Mouse (Mus musculus): ENCODE measurements at regions not wholly inside any gene's neighbourhood (a gene's known extent, or its start where the extent isn't known, plus 50 kb on each side); places are given as distances from the start of the nearest gene placed in this dataset.

GRCm38 (mm10) chr8:26443041-26443440 is 323.7 kb downstream of the Gm45692 start:
- DNase-seq (ENCODE audit: low spot score), result peak; percentile 71

GRCm38 (mm10) chr8:26443735-26444134 is 324.4 kb downstream of the Gm45692 start:
- no peak for DNase-seq (ENCODE audit: low spot score)

GRCm38 (mm10) chr8:26445991-26446390 is 326.7 kb downstream of the Gm45692 start:
- DNase-seq (ENCODE audit: low spot score), result no peak

GRCm38 (mm10) chr8:26447886-26448640 is 328.7 kb downstream of the Gm45692 start:
- DNase-seq (ENCODE audit: low spot score), result no peak

- no peak for DNase-seq (ENCODE audit: low spot score)
Measured at GRCm38 (mm10) chr8:26449291-26449690, 330.0 kb downstream of the Gm45692 start.

- no peak for DNase-seq (ENCODE audit: low spot score)
Measured at GRCm38 (mm10) chr8:26450543-26450942, 331.2 kb downstream of the Gm45692 start.

- DNase-seq (ENCODE audit: low spot score), result no peak
Measured at GRCm38 (mm10) chr8:26452976-26453573, 333.7 kb downstream of the Gm45692 start.

GRCm38 (mm10) chr8:26465346-26465745 is 346.0 kb downstream of the Gm45692 start:
- no peak for DNase-seq (ENCODE audit: low spot score)

- no peak for DNase-seq (ENCODE audit: low spot score)
Measured at GRCm38 (mm10) chr8:26468441-26468840, 349.1 kb downstream of the Gm45692 start.

- no peak for DNase-seq (ENCODE audit: low spot score)
Measured at GRCm38 (mm10) chr8:26469705-26470104, 350.4 kb downstream of the Gm45692 start.

- DNase-seq (ENCODE audit: low spot score), result no peak
Measured at GRCm38 (mm10) chr8:26471811-26472550, 352.6 kb downstream of the Gm45692 start.

- no peak for DNase-seq (ENCODE audit: low spot score)
Measured at GRCm38 (mm10) chr8:26484749-26485148, 365.4 kb downstream of the Gm45692 start.

GRCm38 (mm10) chr8:26487866-26488265 is 368.5 kb downstream of the Gm45692 start:
- DNase-seq (ENCODE audit: low spot score), result no peak

- DNase-seq (ENCODE audit: low spot score), result no peak
Measured at GRCm38 (mm10) chr8:26488590-26488989, 369.3 kb downstream of the Gm45692 start.

- DNase-seq (ENCODE audit: low spot score), result no peak
Measured at GRCm38 (mm10) chr8:26501196-26501813, 382.0 kb downstream of the Gm45692 start.

- DNase-seq (ENCODE audit: low spot score), result no peak
Measured at GRCm38 (mm10) chr8:26501814-26502572, 382.7 kb downstream of the Gm45692 start.

GRCm38 (mm10) chr8:26502772-26503171 is 383.4 kb downstream of the Gm45692 start:
- no peak for DNase-seq (ENCODE audit: low spot score)

- DNase-seq (ENCODE audit: low spot score), result no peak
Measured at GRCm38 (mm10) chr8:26503918-26504317, 384.6 kb downstream of the Gm45692 start.

- no peak for DNase-seq (ENCODE audit: low spot score)
Measured at GRCm38 (mm10) chr8:26504319-26505035, 385.1 kb downstream of the Gm45692 start.

GRCm38 (mm10) chr8:26507611-26508070 is 388.3 kb downstream of the Gm45692 start:
- no peak for DNase-seq (ENCODE audit: low spot score)

- DNase-seq (ENCODE audit: low spot score), result no peak
Measured at GRCm38 (mm10) chr8:26509254-26509653, 389.9 kb downstream of the Gm45692 start.
